14 mouse cellular contexts compared by ENCODE assay signal in the genomic region with DNA sequence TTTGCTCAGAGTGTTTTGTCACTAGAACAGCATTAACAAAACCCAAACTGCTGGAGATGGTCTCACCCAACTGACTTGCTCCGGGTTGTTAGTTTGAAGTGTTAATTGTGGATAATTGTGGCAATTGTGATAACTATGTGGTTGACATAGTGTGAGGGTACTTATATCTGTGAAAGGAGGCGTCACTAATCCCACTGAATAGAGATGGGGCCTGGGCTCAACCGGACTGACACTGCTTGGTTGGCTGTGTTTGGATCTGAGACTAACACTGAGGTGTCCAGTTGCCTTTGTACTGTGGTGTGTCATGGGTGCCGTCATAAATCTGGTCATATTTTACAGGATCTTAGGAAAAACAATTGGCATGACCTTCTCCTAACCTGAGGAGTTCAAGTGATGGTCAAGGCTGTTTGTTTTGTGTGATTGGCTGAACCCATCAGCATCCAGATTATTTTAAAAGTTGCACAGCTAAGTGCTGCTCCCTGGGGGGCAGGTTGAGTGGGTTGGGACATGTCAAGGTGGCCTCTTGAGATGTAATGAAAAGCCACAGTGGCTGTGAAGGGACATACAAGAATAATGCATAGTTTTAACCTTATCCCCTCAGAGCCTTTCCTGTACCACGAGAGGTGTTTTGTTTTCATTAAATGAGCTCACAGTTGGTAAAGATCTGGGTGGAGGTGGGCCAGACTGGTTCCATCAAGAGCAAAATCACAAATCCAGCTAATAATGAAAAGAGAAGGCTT. TPM values are rescaled to one million over a fixed set of nuclear protein-coding genes. Genes with fewer than 3 reads are reported as not detected.
DNase-seq lines count a peak whose midpoint lies in the region; ATAC-seq and TF ChIP-seq lines count a peak whose summit lies in the region.
"Had no signal": no experiment of that assay in that cellular context is flagged by ENCODE, and none has a peak within 500 bp of the region (broad histone marks: within the 10 kb centered on the region; RNA-seq: fewer than 3 reads in every experiment).

No protein-coding gene starts in this region.

- no peak for TF ChIP-seq CTCF in brain, embryonic 14.5 days (IDR thresholded peaks at IDR 0.05; ENCODE audit: borderline replicate concordance, extremely low read depth, insufficient read depth, insufficient read length)

- 55% methylated on average over 5 of the region's 5 CpGs for WGBS in embryonic facial prominence, embryonic 14.5 days
- WGBS in hindbrain, embryonic 13.5 days = 19% methylated on average over 5 of the region's 5 CpGs
- 19% methylated on average over 5 of the region's 5 CpGs for WGBS in midbrain, embryonic 15.5 days

- H3K27ac ChIP-seq in embryonic facial prominence, embryonic 14.5 days (replicated peaks; ENCODE audit: low read depth, low read length) = no peak overlapping the region
- H3K27ac ChIP-seq in hindbrain, embryonic 13.5 days = 0 out of 2 replicates have a peak overlapping the region, but pooled peaks have one; percentile 44
- no peak overlapping the region for H3K27ac ChIP-seq in midbrain, embryonic 15.5 days
- H3K27ac ChIP-seq: embryonic facial prominence, embryonic 13.5 days; liver, embryonic 13.5 days had no signal

- no peak overlapping the region for H3K4me3 ChIP-seq in embryonic facial prominence, embryonic 14.5 days (ENCODE audit: low read depth, low read length)
- no peak overlapping the region for H3K4me3 ChIP-seq in hindbrain, embryonic 13.5 days
- no peak overlapping the region for H3K4me3 ChIP-seq in midbrain, embryonic 15.5 days
- H3K4me3 ChIP-seq: embryonic facial prominence, embryonic 13.5 days; liver, embryonic 13.5 days had no signal

- no peaks in the 10 kb centered on the region for H3K27me3 ChIP-seq in embryonic facial prominence, embryonic 14.5 days (replicated peaks; ENCODE audit: control insufficient read depth, insufficient read depth, low read length)
- 0 out of 2 replicates have a peak, but pooled peaks cover 2% of the 10 kb centered on the region for H3K27me3 ChIP-seq in hindbrain, embryonic 13.5 days
- no peaks in the 10 kb centered on the region for H3K27me3 ChIP-seq in midbrain, embryonic 15.5 days (replicated peaks)
- H3K27me3 ChIP-seq: embryonic facial prominence, embryonic 13.5 days; liver, embryonic 13.5 days had no signal

- no peaks in the 10 kb centered on the region; the same call in 1 of the 2 replicates for H3K4me1 ChIP-seq in embryonic facial prominence, embryonic 14.5 days (ENCODE audit: control insufficient read depth, insufficient read depth, low read length)
- peaks cover 27% of the 10 kb centered on the region for H3K4me1 ChIP-seq in hindbrain, embryonic 13.5 days (replicated peaks)
- H3K4me1 ChIP-seq in midbrain, embryonic 15.5 days = peaks cover 17% of the 10 kb centered on the region
- H3K4me1 ChIP-seq: embryonic facial prominence, embryonic 13.5 days; liver, embryonic 13.5 days had no signal

- no peak overlapping the region for H3K4me2 ChIP-seq in embryonic facial prominence, embryonic 14.5 days (ENCODE audit: low read depth, low read length)
- H3K4me2 ChIP-seq in hindbrain, embryonic 13.5 days = no peak overlapping the region
- no peak overlapping the region for H3K4me2 ChIP-seq in midbrain, embryonic 15.5 days
- H3K4me2 ChIP-seq: embryonic facial prominence, embryonic 13.5 days; heart, embryonic 11.5 days; liver, embryonic 13.5 days had no signal

- no peak for TF ChIP-seq POLR2A in brain, embryonic 14.5 days (IDR thresholded peaks at IDR 0.05; ENCODE audit: borderline replicate concordance, extremely low read depth, insufficient read depth, insufficient read length, poor library complexity, severe bottlenecking)

- no peaks in the 10 kb centered on the region for H3K36me3 ChIP-seq in embryonic facial prominence, embryonic 14.5 days (ENCODE audit: control insufficient read depth, insufficient read depth, low read length)
- no peaks in the 10 kb centered on the region for H3K36me3 ChIP-seq in hindbrain, embryonic 13.5 days
- no peaks in the 10 kb centered on the region for H3K36me3 ChIP-seq in midbrain, embryonic 15.5 days (replicated peaks)
- H3K36me3 ChIP-seq: embryonic facial prominence, embryonic 13.5 days; liver, embryonic 13.5 days had no signal

- no peaks in the 10 kb centered on the region for H3K9me3 ChIP-seq in embryonic facial prominence, embryonic 14.5 days (ENCODE audit: control insufficient read depth, low read length)
- no peaks in the 10 kb centered on the region for H3K9me3 ChIP-seq in hindbrain, embryonic 13.5 days
- H3K9me3 ChIP-seq in midbrain, embryonic 15.5 days = no peaks in the 10 kb centered on the region
- H3K9me3 ChIP-seq: embryonic facial prominence, embryonic 13.5 days had no signal

- peak; percentile 75 for DNase-seq in brain, embryonic 14.5 days (ENCODE audit: low read depth)
- no peak for DNase-seq in embryonic facial prominence, embryonic 14.5 days (ENCODE audit: low spot score)
- DNase-seq in thymus, postnatal 4 days = no peak
- no peak for DNase-seq in cerebellum, postnatal 14 days
- DNase-seq: adrenal gland, postnatal 14 days; cerebellum, adult 11-12 months; kidney, postnatal 25 days; liver, embryonic 13.5 days had no signal

- H3K9ac ChIP-seq in embryonic facial prominence, embryonic 14.5 days (ENCODE audit: low read depth, low read length) = no peak overlapping the region
- no peak overlapping the region for H3K9ac ChIP-seq in hindbrain, embryonic 13.5 days
- H3K9ac ChIP-seq in midbrain, embryonic 15.5 days = no peak overlapping the region
- H3K9ac ChIP-seq: embryonic facial prominence, embryonic 13.5 days; liver, embryonic 13.5 days had no signal

- peak; percentile 24 for ATAC-seq in embryonic facial prominence, embryonic 14.5 days (ENCODE audit: low read depth)
- ATAC-seq in hindbrain, embryonic 13.5 days (ENCODE audit: low FRiP score) = peak; percentile 53
- peak; percentile 35 for ATAC-seq in midbrain, embryonic 15.5 days (replicated peaks)
- no peak for ATAC-seq in megakaryocyte, adult 5-6 weeks (ENCODE audit: poor library complexity, severe bottlenecking)

RNA-seq across cellular contexts. Expression of a gene that starts 28.2 kb away (rescaled TPM):
- 0.59 and 1.2 TPM in 2 replicates for polyA plus RNA-seq in brain, embryonic 14.5 days (2012; rRNA removed)
- polyA plus RNA-seq in embryonic facial prominence, embryonic 14.5 days (2014; fragmentation: Nextera tagmentation; extraction: Ambion mirVana) = 0.47 and 0.49 TPM in 2 replicates
- polyA plus RNA-seq in hindbrain, embryonic 13.5 days (2015; fragmentation: Nextera tagmentation; extraction: Ambion mirVana) = 1.9 and 2.7 TPM in 2 replicates
- 0.97 and 1.5 TPM in 2 replicates for polyA plus RNA-seq in midbrain, embryonic 15.5 days (2015; fragmentation: Nextera tagmentation; extraction: Ambion mirVana)
- not detected in 2 replicates for total RNA-seq in megakaryocyte, adult 5-6 weeks (2015)
- total RNA-seq in megakaryocyte, adult 5-6 weeks (2017) = not detected in 2 replicates
- total RNA-seq: adrenal gland, postnatal 14 days; gastrocnemius, adult 18-20 months had no signal
- polyA plus RNA-seq: liver, embryonic 13.5 days had no signal
